Mouse (Mus musculus) ES-Bruce4 (cell line): ENCODE measurements around the gene Tomm34.

ENCODE experiments used
- CTCF ChIP-seq: IDR thresholded peaks from one replicate; pipeline ENCODE4 v1.8.1; 2011; ENCODE audit warnings: low read depth, low read length
- EP300 ChIP-seq: IDR thresholded peaks from 2 replicates; pipeline ENCODE4 v1.6.1; 2011; ENCODE audit warnings: low read depth, low read length; ENCODE audit not compliant: insufficient read depth
- POLR2A ChIP-seq: IDR thresholded peaks from one replicate; pipeline ENCODE4 v1.8.1; 2011; ENCODE audit warnings: low read length; ENCODE audit not compliant: insufficient read depth

GRCm38 (mm10) chr2:164102366-164102765 is 31.4 kb upstream of the Tomm34 start:
- no peak for TF ChIP-seq POLR2A
- no peak for TF ChIP-seq CTCF
- no peak for TF ChIP-seq EP300
